Mouse (Mus musculus): Measurements from ENCODE around the gene Agbl2. TPM values are rescaled to one million over a fixed set of nuclear protein-coding genes. Genes with fewer than 3 reads are reported as not detected.

Gene Agbl2
- polyA plus RNA-seq, 1 experiment from 2014 or later = 0.26 TPM

- DNase-seq (ENCODE audit: low spot score) = no peak
These were observed 87.6 kb downstream of the Agbl2 start for GRCm38 (mm10) chr2:90870136-90870601.

- DNase-seq (ENCODE audit: low spot score) = no peak
These were observed 88.8 kb downstream of the Agbl2 start for GRCm38 (mm10) chr2:90871180-90871961.

GRCm38 (mm10) chr2:90874025-90874424, 91.5 kb downstream of the Agbl2 start:
- DNase-seq (ENCODE audit: low spot score) = no peak

- DNase-seq (ENCODE audit: low spot score) = no peak
These were observed 92.7 kb downstream of the Agbl2 start for GRCm38 (mm10) chr2:90875239-90875638.

GRCm38 (mm10) chr2:90877584-90878259, 95.2 kb downstream of the Agbl2 start:
- DNase-seq (ENCODE audit: low spot score) = no peak

GRCm38 (mm10) chr2:90879419-90879818, 96.9 kb downstream of the Agbl2 start:
- DNase-seq (ENCODE audit: low spot score) = no peak

- DNase-seq (ENCODE audit: low spot score) = no peak
These were observed 97.7 kb downstream of the Agbl2 start for GRCm38 (mm10) chr2:90880144-90880785.

- no peak for DNase-seq (ENCODE audit: low spot score)
These were observed 99.3 kb downstream of the Agbl2 start for GRCm38 (mm10) chr2:90881824-90882223.

Other genes with a start within 250 kb of the Agbl2 start
- 1.6 and 1.7 TPM in 2 replicates for gene Ptprj, start 202.1 kb upstream of the Agbl2 start, polyA plus RNA-seq (2015; fragmentation: Nextera tagmentation; extraction: Ambion mirVana)
- 31.2 and 31.8 TPM in 2 replicates for gene Nup160, start 105.5 kb upstream of the Agbl2 start, polyA plus RNA-seq (2015; fragmentation: Nextera tagmentation; extraction: Ambion mirVana)
- 58.6 and 82.8 TPM in 2 replicates for gene Fnbp4, start 37.4 kb upstream of the Agbl2 start, polyA plus RNA-seq (2015; fragmentation: Nextera tagmentation; extraction: Ambion mirVana)
- 140 and 150 TPM in 2 replicates for gene Mtch2, start 64.4 kb downstream of the Agbl2 start, polyA plus RNA-seq (2015; fragmentation: Nextera tagmentation; extraction: Ambion mirVana)
- 4.4 and 4.5 TPM in 2 replicates for gene C1qtnf4, start 103.1 kb downstream of the Agbl2 start, polyA plus RNA-seq (2015; fragmentation: Nextera tagmentation; extraction: Ambion mirVana)
- gene Kbtbd4, start 122.0 kb downstream of the Agbl2 start, polyA plus RNA-seq (2015; fragmentation: Nextera tagmentation; extraction: Ambion mirVana) = 30.8 and 31.8 TPM in 2 replicates
- gene Ndufs3, start 122.1 kb downstream of the Agbl2 start, polyA plus RNA-seq (2015; fragmentation: Nextera tagmentation; extraction: Ambion mirVana) = 224 and 230 TPM in 2 replicates
- gene Celf1, start 157.7 kb downstream of the Agbl2 start, polyA plus RNA-seq (2015; fragmentation: Nextera tagmentation; extraction: Ambion mirVana) = 54.9 and 65.4 TPM in 2 replicates